Mouse (Mus musculus) heart, embryonic 12.5 days (tissue): ENCODE data around the gene Ptprt. TPM values are rescaled to one million over a fixed set of nuclear protein-coding genes. Genes with fewer than 3 reads are reported as not detected.

ENCODE experiments used
- ATAC-seq: fragments of 200-750 bp; cut with Nextera tagmentation; 2 replicates; pipeline ENCODE4 v1.8.0; 2017; ENCODE audit warnings: moderate TSS enrichment, moderate library complexity; ENCODE audit not compliant: insufficient number of reproducible peaks, low FRiP score
- H3K27ac ChIP-seq: fragments of 300-500 bp; sonication (generic); 2 replicates; pipeline ENCODE4 v1.5.1; 2016; ENCODE audit warnings: mild to moderate bottlenecking, moderate library complexity; ENCODE audit not compliant: poor library complexity, severe bottlenecking
- H3K27me3 ChIP-seq: fragments of 300-500 bp; sonication (generic); replicated peaks from 2 replicates; pipeline ENCODE4 v1.6.1; 2016; ENCODE audit warnings: mild to moderate bottlenecking, moderate library complexity
- H3K36me3 ChIP-seq: fragments of 300-500 bp; sonication (generic); 2 replicates; pipeline ENCODE4 v1.6.1; 2016; ENCODE audit warnings: mild to moderate bottlenecking, moderate library complexity
- H3K4me1 ChIP-seq: fragments of 300-500 bp; sonication (generic); replicated peaks from 2 replicates; pipeline ENCODE4 v1.6.1; 2016; ENCODE audit warnings: mild to moderate bottlenecking
- H3K4me2 ChIP-seq: fragments of 300-500 bp; sonication (generic); 2 replicates; pipeline ENCODE4 v1.6.1; 2016; ENCODE audit warnings: mild to moderate bottlenecking, moderate library complexity
- H3K4me3 ChIP-seq: fragments of 300-500 bp; sonication (generic); 2 replicates; pipeline ENCODE4 v1.5.1; 2016; ENCODE audit warnings: mild to moderate bottlenecking
- H3K9ac ChIP-seq: fragments of 300-500 bp; sonication (generic); 2 replicates; pipeline ENCODE4 v1.6.1; 2016; ENCODE audit warnings: mild to moderate bottlenecking, moderate library complexity
- H3K9me3 ChIP-seq: fragments of 300-500 bp; sonication (generic); replicated peaks from 2 replicates; pipeline ENCODE4 v1.6.1; 2016; ENCODE audit warnings: mild to moderate bottlenecking, moderate library complexity
- WGBS: fragments of 180-500 bp; shearing (Covaris S2); methylation state at CpG from one replicate; pipeline ENCODE4 v1.1.7; 2016; 5-methylcytosine and 5-hydroxymethylcytosine counted together
- polyA plus RNA-seq: library from polyadenylated mRNA; unstranded; fragments of >200 nt; fragmentation: Nextera tagmentation; extraction: Ambion mirVana; gene quantifications from 2 replicates; pipeline ENCODE4 v1.2.1, GENCODE M21; 2016

Gene Ptprt
- polyA plus RNA-seq, 1 experiment from 2014 or later, result 0.55 TPM

DNA sequence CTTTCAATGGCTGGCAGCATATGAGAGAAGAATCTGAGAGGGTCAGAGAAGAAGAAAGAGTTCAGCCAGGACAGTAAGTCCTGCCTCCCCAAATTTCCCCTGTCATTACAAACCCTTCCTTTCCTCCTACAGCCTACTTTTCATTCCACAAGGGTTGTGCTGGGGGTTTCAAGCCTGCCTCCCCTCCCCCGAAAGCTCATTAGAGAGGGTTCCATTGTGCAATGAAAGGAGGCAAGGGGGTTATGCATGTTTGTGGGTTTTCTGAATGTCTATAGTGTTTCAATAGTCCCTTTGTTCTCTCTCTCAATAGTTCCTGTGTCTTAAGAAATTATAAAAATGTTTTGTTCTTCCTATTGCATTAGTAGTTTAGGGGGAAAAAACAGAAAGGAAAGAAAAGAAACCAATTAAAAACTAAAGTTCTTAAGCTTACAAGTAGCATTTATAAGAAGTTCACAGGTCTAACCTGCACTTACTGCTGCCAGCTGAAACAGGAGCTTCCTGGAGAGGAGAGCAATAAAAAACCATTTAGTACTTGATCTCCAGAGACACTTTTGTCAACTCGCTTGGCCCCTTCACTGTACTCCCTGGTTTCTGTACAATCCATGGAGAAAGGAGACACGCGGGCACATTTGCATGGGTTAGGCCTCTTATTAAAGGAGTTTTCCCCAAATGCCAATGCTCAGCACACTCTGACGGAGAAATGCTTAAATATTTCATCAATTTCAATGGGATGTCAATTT is 247.7 kb downstream of the Ptprt start:
- Histone ChIP-seq H3K4me3 (no peak overlapping the region), H3K9ac (no peak overlapping the region), H3K4me2 (no peak overlapping the region), H3K27ac (no peak overlapping the region), H3K4me1 (no peaks in the 10 kb centered on the region), H3K36me3 (no peaks in the 10 kb centered on the region), H3K27me3 (no peaks in the 10 kb centered on the region), H3K9me3 (no peaks in the 10 kb centered on the region)
- ATAC-seq, result no peak
- WGBS, result 77% methylated on average over 5 of the region's 5 CpGs

DNA sequence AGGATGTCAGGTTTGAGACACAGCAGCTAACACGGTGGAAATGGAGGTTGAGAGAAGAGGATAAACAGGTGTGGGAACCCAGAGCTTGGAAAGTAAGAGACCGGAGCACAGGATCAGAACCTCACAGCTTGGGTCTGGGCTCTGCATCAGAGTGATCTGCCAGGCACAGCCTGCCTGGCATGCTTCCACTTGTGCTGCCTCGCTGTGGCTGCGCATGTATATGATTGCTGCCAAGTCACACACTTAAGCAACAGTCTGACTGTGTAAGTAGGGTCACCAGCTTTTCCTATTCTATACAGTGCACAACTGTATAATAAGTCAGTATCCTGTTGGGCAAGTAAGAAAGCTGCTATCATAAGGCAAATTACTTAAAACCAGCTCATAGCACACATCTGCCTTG is 249.9 kb downstream of the Ptprt start:
- WGBS, result 65% methylated on average over 4 of the region's 4 CpGs
- Histone ChIP-seq H3K36me3 (no peaks in the 10 kb centered on the region), H3K4me1 (no peaks in the 10 kb centered on the region), H3K4me2 (no peak overlapping the region), H3K9me3 (no peaks in the 10 kb centered on the region), H3K9ac (no peak overlapping the region), H3K27me3 (no peaks in the 10 kb centered on the region), H3K27ac (no peak overlapping the region), H3K4me3 (no peak overlapping the region)
- no peak for ATAC-seq

DNA sequence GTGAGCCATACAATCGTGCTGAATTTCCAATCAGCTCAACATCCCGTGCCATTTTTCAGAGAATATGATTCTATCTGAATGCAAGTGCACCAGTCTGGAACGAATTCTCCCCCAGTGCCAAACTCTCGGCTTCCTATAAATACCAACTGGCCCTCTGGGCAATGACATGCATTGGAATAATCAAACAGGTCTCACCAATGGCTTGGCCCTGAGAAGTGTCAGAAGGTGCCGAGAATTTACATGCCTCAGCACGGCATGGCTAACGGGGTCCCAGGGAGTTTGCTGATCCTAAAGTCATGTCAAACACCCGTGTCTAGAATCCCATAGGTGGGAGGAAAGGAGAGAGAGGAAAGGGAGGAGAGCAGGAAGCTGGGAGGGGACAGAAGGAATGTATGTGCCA is 251.7 kb downstream of the Ptprt start:
- no peak overlapping the region for H3K4me2 ChIP-seq
- no peaks in the 10 kb centered on the region for H3K9me3 ChIP-seq
- H3K4me1 ChIP-seq, result no peaks in the 10 kb centered on the region
- H3K27ac ChIP-seq, result no peak overlapping the region
- H3K27me3 ChIP-seq, result no peaks in the 10 kb centered on the region
- no peaks in the 10 kb centered on the region for H3K36me3 ChIP-seq
- no peak overlapping the region for H3K9ac ChIP-seq
- H3K4me3 ChIP-seq, result no peak overlapping the region
- no peak for ATAC-seq
- WGBS, result 64% methylated on average over 8 of the region's 8 CpGs

DNA sequence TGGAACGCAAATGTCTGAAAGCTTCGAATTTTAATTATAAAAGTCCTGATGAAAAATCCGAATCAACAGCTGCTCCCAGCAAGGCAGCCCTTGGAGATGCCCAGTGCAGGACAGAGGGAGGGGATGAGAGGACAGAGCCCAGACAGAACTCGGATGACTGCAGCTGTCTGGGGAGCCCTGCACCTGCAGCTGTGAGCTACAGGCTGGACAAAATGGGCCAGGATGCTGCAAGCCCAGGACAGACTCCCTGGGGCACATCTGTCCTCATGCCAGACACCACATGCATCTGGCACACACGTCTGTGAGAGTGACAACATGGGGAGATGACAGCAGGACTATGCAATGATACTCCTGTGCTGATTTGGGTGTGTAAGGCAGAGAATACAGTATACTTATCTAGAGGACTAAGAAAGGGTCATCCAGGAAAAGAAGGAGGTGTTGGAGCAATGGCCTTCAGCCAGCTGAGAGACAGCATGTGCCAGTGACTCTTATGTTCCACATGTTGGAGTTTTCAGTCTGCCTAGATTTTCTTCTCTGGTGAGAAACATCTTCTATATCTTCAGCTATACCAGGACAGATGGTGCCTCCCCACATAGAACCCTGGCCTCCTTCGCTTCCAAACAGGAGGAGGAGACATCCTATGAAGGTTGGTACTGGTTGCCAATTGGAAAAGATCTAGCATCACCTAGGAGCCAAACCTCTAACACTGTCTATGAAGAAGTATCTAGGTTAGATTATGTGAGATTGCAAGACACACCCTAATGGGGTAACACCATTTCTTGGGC is 259.4 kb downstream of the Ptprt start:
- Histone ChIP-seq H3K4me3 (no peak overlapping the region), H3K4me2 (no peak overlapping the region), H3K9me3 (0 out of 2 replicates have a peak, but pooled peaks cover 3% of the 10 kb centered on the region), H3K4me1 (no peaks in the 10 kb centered on the region), H3K36me3 (no peaks in the 10 kb centered on the region), H3K27ac (no peak overlapping the region), H3K9ac (no peak overlapping the region), H3K27me3 (no peaks in the 10 kb centered on the region)
- ATAC-seq, result no peak
- WGBS, result 66% methylated on average over 6 of the region's 6 CpGs

DNA sequence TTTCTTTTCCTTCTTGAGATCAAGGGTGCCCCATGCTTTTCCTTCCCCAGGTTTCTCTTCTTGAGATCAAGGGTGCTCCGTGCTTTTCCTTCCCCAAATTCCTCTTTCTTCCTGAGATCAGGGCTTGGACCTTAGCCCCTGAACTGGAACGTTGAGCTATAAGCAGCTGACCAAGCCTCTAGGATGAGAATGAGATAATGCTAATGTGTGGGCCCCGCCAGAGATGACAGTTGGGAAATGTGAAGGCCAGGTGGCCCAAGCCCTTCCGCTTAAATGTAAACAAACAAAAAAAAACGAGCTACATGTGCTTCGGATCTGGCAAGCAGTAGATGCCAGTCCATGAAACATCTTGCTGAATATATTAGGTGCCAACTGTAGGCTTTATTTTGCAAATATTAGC is 266.3 kb downstream of the Ptprt start:
- 53% methylated on average over 6 of the region's 6 CpGs for WGBS
- no peaks in the 10 kb centered on the region for H3K4me1 ChIP-seq
- H3K36me3 ChIP-seq, result no peaks in the 10 kb centered on the region
- no peak overlapping the region for H3K4me2 ChIP-seq
- no peaks in the 10 kb centered on the region for H3K9me3 ChIP-seq
- no peak overlapping the region for H3K9ac ChIP-seq
- H3K4me3 ChIP-seq, result no peak overlapping the region
- no peak overlapping the region for H3K27ac ChIP-seq
- ATAC-seq, result no peak
- no peaks in the 10 kb centered on the region for H3K27me3 ChIP-seq

DNA sequence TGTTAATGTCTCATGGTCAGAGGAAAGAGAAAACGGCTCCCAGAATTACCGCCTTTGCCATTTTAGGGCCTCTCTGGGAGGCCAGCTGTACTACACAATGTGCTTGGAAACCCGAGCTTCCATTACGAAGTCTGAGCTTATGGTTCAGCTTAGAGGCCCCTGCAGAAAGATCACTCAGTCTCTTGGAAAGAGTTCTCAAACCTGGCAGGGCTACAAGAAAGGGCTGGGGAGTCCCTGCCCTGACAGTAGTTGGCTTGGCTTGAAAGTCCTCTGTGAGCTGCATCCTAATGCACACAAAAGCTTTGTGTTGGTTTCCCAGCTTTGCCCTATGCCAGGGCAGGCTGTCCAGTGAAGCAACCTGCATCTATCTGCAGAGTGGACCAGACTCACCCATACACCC is 269.1 kb downstream of the Ptprt start:
- Histone ChIP-seq H3K4me2 (no peak overlapping the region), H3K27ac (no peak overlapping the region), H3K9me3 (no peaks in the 10 kb centered on the region), H3K27me3 (no peaks in the 10 kb centered on the region), H3K36me3 (no peaks in the 10 kb centered on the region), H3K4me1 (no peaks in the 10 kb centered on the region), H3K4me3 (no peak overlapping the region), H3K9ac (no peak overlapping the region)
- 77% methylated on average over 4 of the region's 4 CpGs for WGBS
- no peak for ATAC-seq

DNA sequence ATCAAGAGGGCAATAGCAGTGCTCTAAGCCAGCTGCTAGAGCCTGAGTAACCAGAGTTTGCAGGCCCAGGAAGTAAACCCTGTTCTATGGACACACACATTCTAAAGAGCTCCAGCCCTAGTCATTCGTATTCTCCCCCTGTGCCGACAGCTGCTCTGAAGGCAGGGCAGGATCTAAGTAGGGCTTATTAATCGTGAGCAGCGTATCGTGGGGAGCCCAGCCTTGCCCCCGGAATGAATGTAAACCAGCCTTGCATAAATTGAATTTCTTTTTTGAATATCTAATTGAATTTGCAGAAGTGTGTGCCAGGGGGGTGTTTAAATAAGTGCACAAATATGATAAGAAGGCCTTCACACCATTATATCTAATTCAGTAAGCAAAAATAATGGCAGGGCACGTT is 283.6 kb downstream of the Ptprt start:
- no peak overlapping the region for H3K9ac ChIP-seq
- no peaks in the 10 kb centered on the region for H3K36me3 ChIP-seq
- H3K4me2 ChIP-seq, result no peak overlapping the region
- no peak overlapping the region for H3K4me3 ChIP-seq
- no peaks in the 10 kb centered on the region for H3K4me1 ChIP-seq
- ATAC-seq, result no peak
- H3K27me3 ChIP-seq, result no peaks in the 10 kb centered on the region
- no peak overlapping the region for H3K27ac ChIP-seq
- WGBS, result 81% methylated on average over 7 of the region's 7 CpGs
- H3K9me3 ChIP-seq, result peaks cover 6% of the 10 kb centered on the region; the same call in 1 of the 2 replicates

DNA sequence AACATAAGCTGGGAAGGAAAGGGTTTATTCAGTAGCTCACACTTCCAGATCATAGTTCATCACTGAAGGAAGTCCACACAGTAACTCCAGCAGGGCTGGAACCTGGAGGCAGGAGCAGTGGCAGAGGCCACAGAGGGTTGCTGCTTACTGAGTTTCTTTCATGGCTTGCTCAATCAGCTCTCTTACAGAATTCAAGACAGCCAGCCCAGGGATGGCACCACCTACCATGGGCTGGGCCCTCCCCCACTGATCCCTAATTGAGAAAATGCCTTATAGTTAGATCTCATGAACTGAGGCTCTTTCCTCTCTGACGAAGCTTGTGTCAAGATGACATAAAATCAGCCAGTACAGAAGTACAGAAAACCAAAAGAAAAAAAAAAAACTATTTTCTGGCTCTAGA is 311.9 kb downstream of the Ptprt start:
- no peak for ATAC-seq
- no peaks in the 10 kb centered on the region for H3K4me1 ChIP-seq
- no peaks in the 10 kb centered on the region for H3K27me3 ChIP-seq
- H3K4me3 ChIP-seq, result no peak overlapping the region
- no peaks in the 10 kb centered on the region for H3K36me3 ChIP-seq
- 44% methylated on average over 1 of the region's 1 CpGs for WGBS
- no peaks in the 10 kb centered on the region for H3K9me3 ChIP-seq
- no peak overlapping the region for H3K4me2 ChIP-seq
- no peak overlapping the region for H3K27ac ChIP-seq
- H3K9ac ChIP-seq, result no peak overlapping the region

DNA sequence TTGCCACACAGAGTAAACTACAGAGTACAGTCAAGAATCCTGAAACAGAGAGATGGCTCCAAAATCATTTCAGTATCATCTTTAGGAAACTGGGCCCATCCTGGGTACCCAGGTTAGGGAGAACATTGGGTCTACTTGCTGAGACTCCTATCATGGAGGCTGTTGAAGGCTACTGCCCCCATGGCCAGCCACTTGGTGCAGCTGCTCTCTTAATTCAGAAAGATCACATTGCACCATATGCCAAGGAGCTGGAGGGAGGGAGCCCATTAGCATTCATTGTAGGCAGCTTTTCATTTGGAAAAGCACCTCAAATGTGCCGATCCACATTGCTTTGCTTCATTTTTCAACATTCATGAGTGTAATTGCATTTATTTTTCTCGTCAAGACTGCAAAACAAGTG is 319.1 kb downstream of the Ptprt start:
- no peak overlapping the region for H3K9ac ChIP-seq
- ATAC-seq, result no peak
- no peaks in the 10 kb centered on the region for H3K4me1 ChIP-seq
- no peaks in the 10 kb centered on the region for H3K36me3 ChIP-seq
- no peak overlapping the region for H3K4me3 ChIP-seq
- whole genome bisulfite sequencing, result 66% methylated on average over 2 of the region's 2 CpGs
- no peaks in the 10 kb centered on the region for H3K9me3 ChIP-seq
- H3K4me2 ChIP-seq, result no peak overlapping the region
- no peak overlapping the region for H3K27ac ChIP-seq
- no peaks in the 10 kb centered on the region for H3K27me3 ChIP-seq

DNA sequence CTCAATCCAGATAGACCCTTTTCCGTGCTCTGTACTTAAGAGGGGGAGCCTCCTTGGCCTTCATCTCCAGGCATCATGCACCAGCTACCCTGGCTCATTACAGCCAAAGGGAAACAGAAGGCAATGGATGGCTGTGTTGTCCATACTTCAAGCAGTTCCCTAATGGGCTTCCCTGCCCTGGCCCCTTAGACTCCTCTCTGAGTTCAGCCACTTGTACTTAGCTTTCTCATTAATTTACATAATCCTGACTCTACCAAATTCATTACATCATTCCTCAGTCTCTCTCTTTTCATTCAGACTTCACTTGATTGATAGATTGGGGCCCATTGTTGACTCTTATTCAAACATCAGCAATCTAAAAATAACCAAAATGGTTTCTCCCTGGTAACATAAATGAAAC is 320.7 kb downstream of the Ptprt start:
- WGBS, result 71% methylated on average over 1 of the region's 1 CpGs
- Histone ChIP-seq H3K4me1 (no peaks in the 10 kb centered on the region), H3K9ac (no peak overlapping the region), H3K27ac (no peak overlapping the region), H3K9me3 (no peaks in the 10 kb centered on the region), H3K27me3 (no peaks in the 10 kb centered on the region), H3K4me2 (no peak overlapping the region), H3K4me3 (no peak overlapping the region), H3K36me3 (no peaks in the 10 kb centered on the region)
- ATAC-seq, result no peak

DNA sequence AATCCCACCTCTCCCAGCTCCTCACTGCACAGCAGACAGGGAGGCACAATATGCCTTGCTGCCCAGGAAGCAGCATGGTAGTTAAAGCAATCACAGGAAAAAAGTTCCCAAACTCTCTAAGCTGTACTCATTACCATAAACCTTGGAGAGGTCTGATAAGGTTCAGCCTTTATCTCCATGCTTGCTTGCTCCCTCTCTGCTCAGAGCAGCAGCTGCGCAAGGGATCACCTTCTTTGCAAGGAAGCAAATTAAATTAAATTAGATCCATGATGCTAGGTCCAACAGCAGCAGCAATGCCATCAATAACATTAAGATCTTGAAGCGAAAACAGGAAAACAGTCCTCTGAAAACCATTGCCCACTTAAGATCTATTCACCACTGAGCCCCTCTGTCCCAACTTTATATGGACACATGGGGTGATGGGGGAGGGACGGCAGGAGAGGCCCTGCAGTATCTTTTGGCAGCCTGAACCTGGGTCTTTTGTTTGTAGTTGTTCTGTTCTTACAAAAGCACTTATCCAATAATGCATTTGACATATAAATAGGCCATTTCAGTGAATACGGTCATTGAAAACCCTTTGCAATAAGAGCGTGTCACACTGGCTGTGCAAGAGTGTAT is 328.8 kb downstream of the Ptprt start:
- WGBS, result 65% methylated on average over 5 of the region's 5 CpGs
- Histone ChIP-seq H3K4me1 (no peaks in the 10 kb centered on the region), H3K4me3 (no peak overlapping the region), H3K9ac (no peak overlapping the region), H3K9me3 (no peaks in the 10 kb centered on the region), H3K27ac (no peak overlapping the region), H3K4me2 (no peak overlapping the region), H3K27me3 (no peaks in the 10 kb centered on the region), H3K36me3 (no peaks in the 10 kb centered on the region)
- no peak for ATAC-seq
